Mouse (Mus musculus) kidney, adult 2 months (tissue): ENCODE results near the gene Ggcx. TPM values are rescaled to one million over a fixed set of nuclear protein-coding genes. Genes with fewer than 3 reads are reported as not detected.

Experiments
- DNase-seq: peaks from one replicate; pipeline ENCODE4 v3.0.0; 2021
- H3K27ac ChIP-seq: fragments of 200-500 bp; 2 replicates; pipeline ENCODE4 v1.5.1; 2012; ENCODE audit warnings: low read depth, low read length, control low read depth, inconsistent platforms; ENCODE audit not compliant: insufficient read depth
- H3K27me3 ChIP-seq: fragments of 200-500 bp; replicated peaks from 2 replicates; pipeline ENCODE4 v1.6.1; 2012; ENCODE audit warnings: mild to moderate bottlenecking, moderate library complexity, low read length, inconsistent platforms; ENCODE audit not compliant: control insufficient read depth, insufficient read depth
- H3K36me3 ChIP-seq: fragments of 200-500 bp; 2 replicates; pipeline ENCODE4 v1.6.1; 2012; ENCODE audit warnings: mild to moderate bottlenecking, moderate library complexity, low read length, inconsistent platforms; ENCODE audit not compliant: control insufficient read depth, insufficient read depth
- H3K4me1 ChIP-seq: fragments of 200-500 bp; 2 replicates; pipeline ENCODE4 v1.6.1; 2011; ENCODE audit warnings: low read length; ENCODE audit not compliant: control insufficient read depth, insufficient read depth
- H3K4me3 ChIP-seq: fragments of 200-500 bp; 2 replicates; pipeline ENCODE4 v1.5.1; 2011; ENCODE audit warnings: mild to moderate bottlenecking, low read depth, low read length, control low read depth; ENCODE audit not compliant: insufficient read depth
- CTCF ChIP-seq: fragments of 200-500 bp; conservative IDR thresholded peaks from 2 replicates; pipeline ENCODE4 v1.5.1; 2011; ENCODE audit warnings: low read depth, mild to moderate bottlenecking, control low read depth, low read length, moderate library complexity, mixed read lengths; ENCODE audit not compliant: insufficient read depth, insufficient read length
- POLR2A ChIP-seq: fragments of 200-500 bp; IDR thresholded peaks from one replicate; pipeline ENCODE4 v1.6.1; 2011; ENCODE audit warnings: low read depth, low read length, control low read depth
- WGBS: fragments of 180-500 bp; shearing (Covaris S2); methylation state at CpG from one replicate; pipeline ENCODE4 v1.1.7; 2018; 5-methylcytosine and 5-hydroxymethylcytosine counted together
- polyA plus RNA-seq: library from polyadenylated mRNA; depleted of rRNA; stranded (reverse); fragments of >200 nt; gene quantifications from 2 replicates; pipeline ENCODE4 v1.2.3, GENCODE M21; 2012

The Ggcx gene
- polyA plus RNA-seq, 1 experiment: 17.9 TPM

- WGBS: under 1% methylated on average over 49 of the region's 49 CpGs
- peaks cover 6% of the 10 kb centered on the region; the same call in 1 of the 2 replicates for H3K4me1 ChIP-seq
- DNase-seq: peak; percentile 92
- peak within 1 kb of the TSS; percentile 73 for H3K4me3 ChIP-seq
- H3K36me3 ChIP-seq: peaks cover 1% of the 10 kb centered on the region; the same call in 1 of the 2 replicates
- peak; percentile 45 for TF ChIP-seq CTCF
- TF ChIP-seq POLR2A: peak; percentile 35
- H3K27ac ChIP-seq: peak within 1 kb of the TSS; percentile 82
- H3K27me3 ChIP-seq: no peaks in the 10 kb centered on the region
Observed at GRCm38 (mm10) chr6:72380131-72380770, 33.9 kb upstream of the Ggcx start, which contains the start of gene Vamp5. Vamp5 (minus strand) TSS chr6:72380468.

- peaks cover 8% of the 10 kb centered on the region for H3K4me1 ChIP-seq
- DNase-seq: no peak
- TF ChIP-seq CTCF: no peak
- TF ChIP-seq POLR2A: no peak
- no peaks in the 10 kb centered on the region for H3K27me3 ChIP-seq
- WGBS: 67% methylated on average over 6 of the region's 6 CpGs
- H3K4me3 ChIP-seq: no peak overlapping the region
- peaks cover 1% of the 10 kb centered on the region; the same call in 1 of the 2 replicates for H3K36me3 ChIP-seq
- H3K27ac ChIP-seq: no peak overlapping the region
Observed at GRCm38 (mm10) chr6:72382494-72382893, 31.6 kb upstream of the Ggcx start.

- 90% methylated on average over 6 of the region's 6 CpGs for WGBS
- Histone ChIP-seq H3K27ac (no peak overlapping the region), H3K36me3 (peaks cover 3% of the 10 kb centered on the region), H3K4me1 (peaks cover 15% of the 10 kb centered on the region), H3K4me3 (no peak overlapping the region), H3K27me3 (no peaks in the 10 kb centered on the region)
- no peak for DNase-seq
- no peak for TF ChIP-seq CTCF
- TF ChIP-seq POLR2A: no peak
Observed at GRCm38 (mm10) chr6:72383142-72383820, 30.8 kb upstream of the Ggcx start.

- H3K27ac ChIP-seq: no peak overlapping the region
- H3K4me3 ChIP-seq: no peak overlapping the region
- H3K27me3 ChIP-seq: no peaks in the 10 kb centered on the region
- H3K4me1 ChIP-seq: peaks cover 22% of the 10 kb centered on the region
- DNase-seq: no peak
- TF ChIP-seq CTCF: no peak
- no peak for TF ChIP-seq POLR2A
- WGBS: 94% methylated on average over 7 of the region's 7 CpGs
- H3K36me3 ChIP-seq: peaks cover 3% of the 10 kb centered on the region
Observed at GRCm38 (mm10) chr6:72383952-72384351, 30.2 kb upstream of the Ggcx start.

GRCm38 (mm10) chr6:72385258-72385657 is 28.9 kb upstream of the Ggcx start:
- WGBS: 84% methylated on average over 4 of the region's 4 CpGs
- Histone ChIP-seq H3K27ac (no peak overlapping the region), H3K4me1 (peaks cover 24% of the 10 kb centered on the region), H3K36me3 (peaks cover 3% of the 10 kb centered on the region), H3K4me3 (no peak overlapping the region), H3K27me3 (no peaks in the 10 kb centered on the region)
- no peak for DNase-seq
- TF ChIP-seq POLR2A (no peak), CTCF (no peak)

DNA sequence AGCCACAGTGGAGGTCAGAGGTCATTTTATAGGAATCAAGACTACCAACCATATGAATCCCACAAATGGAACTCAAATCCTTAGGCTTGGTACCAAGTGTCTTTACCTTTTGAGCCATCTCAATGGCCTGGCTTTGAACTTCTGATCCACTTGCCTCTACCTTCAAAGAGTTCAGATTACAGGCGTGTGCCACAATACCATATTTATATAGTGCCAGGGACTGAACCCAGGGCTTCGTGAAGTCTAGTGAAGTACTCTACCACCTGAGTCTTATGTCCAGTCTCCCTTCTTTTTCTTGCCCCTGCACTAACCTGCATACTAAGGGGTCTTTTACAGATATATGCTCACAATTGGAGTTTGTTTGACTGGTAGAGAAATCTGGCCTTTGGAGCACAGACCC is 27.5 kb upstream of the Ggcx start:
- 96% methylated on average over 2 of the region's 2 CpGs for WGBS
- no peak for TF ChIP-seq POLR2A
- no peak for TF ChIP-seq CTCF
- H3K27me3 ChIP-seq: no peaks in the 10 kb centered on the region
- peaks cover 24% of the 10 kb centered on the region for H3K4me1 ChIP-seq
- peaks cover 3% of the 10 kb centered on the region for H3K36me3 ChIP-seq
- no peak overlapping the region for H3K4me3 ChIP-seq
- no peak overlapping the region for H3K27ac ChIP-seq
- DNase-seq: no peak

- WGBS: 42% methylated on average over 3 of the region's 3 CpGs
- Histone ChIP-seq H3K27ac (peak overlapping the region; percentile 31), H3K4me3 (no peak overlapping the region), H3K4me1 (peaks cover 18% of the 10 kb centered on the region), H3K36me3 (peaks cover 3% of the 10 kb centered on the region), H3K27me3 (no peaks in the 10 kb centered on the region)
- no peak for TF ChIP-seq CTCF
- no peak for TF ChIP-seq POLR2A
- DNase-seq: no peak
Observed at GRCm38 (mm10) chr6:72387816-72388215, 26.3 kb upstream of the Ggcx start.

DNA sequence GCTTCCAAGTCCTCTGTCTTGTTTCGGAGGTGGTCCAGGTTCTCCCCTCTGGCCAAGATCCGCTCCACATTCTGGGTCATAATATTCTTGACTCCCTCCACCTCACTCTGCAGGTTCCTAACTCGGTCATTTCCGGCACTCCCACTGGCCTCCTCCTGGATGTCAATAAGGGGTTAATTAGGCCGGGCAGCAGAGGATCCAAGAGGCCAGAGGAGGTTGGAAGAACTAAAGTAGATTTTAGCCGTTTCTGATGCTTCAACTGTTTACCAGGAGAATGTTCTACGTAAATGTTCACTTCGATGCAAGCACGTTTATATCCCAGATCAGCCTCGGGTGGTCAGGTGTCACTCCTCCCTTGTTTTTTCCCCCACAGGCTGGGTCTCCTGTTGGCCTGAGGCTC is 25.8 kb upstream of the Ggcx start:
- H3K36me3 ChIP-seq: peaks cover 3% of the 10 kb centered on the region
- H3K4me3 ChIP-seq: no peak overlapping the region
- H3K4me1 ChIP-seq: peaks cover 18% of the 10 kb centered on the region
- H3K27ac ChIP-seq: peak overlapping the region; percentile 98
- DNase-seq: no peak
- H3K27me3 ChIP-seq: no peaks in the 10 kb centered on the region
- TF ChIP-seq POLR2A (no peak), CTCF (no peak)
- WGBS: 53% methylated on average over 10 of the region's 10 CpGs
